Mouse (Mus musculus) brain, adult 2 months (tissue): Measurements from ENCODE around the gene Crebl2.

Source experiments
- DNase-seq: peaks from one replicate; pipeline ENCODE4 v3.0.0; 2011; ENCODE audit warnings: low read depth, low spot score

Crebl2 gene

GRCm38 (mm10) chr6:134820411-134820810, 9.5 kb upstream of the Crebl2 start:
- no peak for DNase-seq

DNA sequence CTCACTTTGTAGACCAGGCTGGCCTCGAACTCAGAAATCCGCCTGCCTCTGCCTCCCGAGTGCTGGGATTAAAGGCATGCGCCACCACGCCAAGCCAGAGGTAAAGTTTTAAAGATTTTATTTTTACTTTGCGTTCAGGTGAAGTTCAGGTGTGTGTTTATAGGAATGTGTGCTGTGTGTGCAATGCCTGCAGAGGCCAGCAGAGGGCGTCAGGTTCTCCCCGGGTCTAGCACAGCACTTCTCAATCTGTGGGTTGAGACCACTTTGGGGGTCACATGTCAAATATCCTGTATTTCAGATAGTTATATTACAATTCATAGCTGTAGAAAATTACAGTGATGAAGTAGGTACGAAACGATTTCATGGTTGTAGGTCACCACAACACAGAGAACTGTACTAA, 7.1 kb upstream of the Crebl2 start:
- no peak for DNase-seq

- DNase-seq: peak; percentile 40
Measured at GRCm38 (mm10) chr6:134830776-134831175, 822 bp downstream of the Crebl2 start.

GRCm38 (mm10) chr6:134834585-134835251, 4.8 kb downstream of the Crebl2 start:
- DNase-seq: no peak

GRCm38 (mm10) chr6:134838111-134838510, 8.2 kb downstream of the Crebl2 start:
- no peak for DNase-seq

- no peak for DNase-seq
Measured at GRCm38 (mm10) chr6:134840346-134840745, 10.4 kb downstream of the Crebl2 start.

GRCm38 (mm10) chr6:134845726-134846125, 15.8 kb downstream of the Crebl2 start:
- no peak for DNase-seq

DNA sequence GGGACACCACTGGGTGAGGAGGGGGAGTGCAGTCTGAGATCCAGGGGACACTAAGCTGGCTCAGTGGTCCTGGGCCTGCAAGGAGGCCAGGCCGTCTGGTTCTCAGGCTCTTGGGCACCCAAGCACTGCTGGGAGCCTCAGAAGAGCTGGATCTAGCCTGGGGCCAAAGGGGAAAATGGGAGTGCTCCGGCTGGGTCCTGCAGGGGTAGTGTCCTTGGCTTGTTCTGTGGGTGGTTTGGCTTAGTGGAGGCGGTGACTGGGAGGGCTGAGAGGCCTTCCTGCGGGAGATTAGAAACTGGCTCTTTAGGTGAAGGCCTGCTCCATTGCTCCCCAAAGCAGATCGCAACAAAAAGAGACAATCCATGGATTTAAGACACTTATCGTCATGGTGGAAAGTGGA, 16.4 kb downstream of the Crebl2 start:
- DNase-seq: no peak

DNA sequence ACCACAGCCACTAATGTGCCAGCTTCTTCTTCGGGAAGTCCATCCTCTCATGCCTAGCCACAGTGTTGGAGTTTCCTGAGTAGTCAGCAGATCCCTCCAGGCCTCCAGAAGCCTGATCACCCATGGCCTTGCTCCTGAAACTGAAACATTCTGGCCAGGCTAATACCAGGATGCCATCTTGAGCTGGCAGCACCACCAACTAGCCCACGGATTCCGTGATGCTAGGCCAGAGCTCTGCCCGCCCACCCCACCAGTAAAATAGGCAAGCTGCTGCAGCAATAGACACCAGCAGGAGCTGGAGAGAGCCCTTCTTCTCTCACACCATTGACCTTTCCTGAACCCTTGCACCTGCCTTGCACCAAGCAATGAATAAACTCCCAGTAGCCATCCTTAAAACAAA, 17.6 kb downstream of the Crebl2 start:
- DNase-seq: peak; percentile 44

GRCm38 (mm10) chr6:134848197-134848890, 18.4 kb downstream of the Crebl2 start:
- peak; percentile 77 for DNase-seq

- DNase-seq: no peak
Measured at GRCm38 (mm10) chr6:134849461-134849860, 19.5 kb downstream of the Crebl2 start.

DNA sequence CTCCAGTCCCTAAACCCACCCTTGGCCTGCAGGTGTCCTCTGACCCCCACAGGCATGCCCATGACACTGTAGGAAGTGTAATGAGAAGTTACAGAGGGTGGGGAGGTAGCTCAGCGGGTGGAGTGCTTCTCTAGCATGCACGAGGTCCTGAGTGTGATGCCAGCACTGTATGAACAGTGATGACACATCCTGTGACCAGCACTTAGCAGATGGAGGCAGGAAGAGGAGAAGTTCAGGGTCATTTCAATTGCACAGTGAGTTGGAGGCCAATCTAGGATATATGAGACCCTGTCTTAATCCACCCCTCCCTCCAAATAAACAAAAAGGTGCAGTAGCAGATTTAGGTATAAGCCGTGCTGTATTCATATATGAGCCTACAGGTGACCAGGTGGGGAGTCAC, 20.0 kb downstream of the Crebl2 start:
- no peak for DNase-seq

- no peak for DNase-seq
Measured at GRCm38 (mm10) chr6:134854782-134855181, 24.8 kb downstream of the Crebl2 start.

GRCm38 (mm10) chr6:134855926-134856325, 26.0 kb downstream of the Crebl2 start:
- no peak for DNase-seq

GRCm38 (mm10) chr6:134859021-134859420, 29.1 kb downstream of the Crebl2 start:
- no peak for DNase-seq

GRCm38 (mm10) chr6:134860275-134860674, 30.3 kb downstream of the Crebl2 start:
- DNase-seq: no peak

GRCm38 (mm10) chr6:134861386-134861785, 31.4 kb downstream of the Crebl2 start:
- DNase-seq: no peak

- DNase-seq: peak; percentile 50
Measured at GRCm38 (mm10) chr6:134862671-134863104, 32.7 kb downstream of the Crebl2 start.

GRCm38 (mm10) chr6:134863146-134863545, 33.2 kb downstream of the Crebl2 start:
- peak; percentile 96 for DNase-seq

DNA sequence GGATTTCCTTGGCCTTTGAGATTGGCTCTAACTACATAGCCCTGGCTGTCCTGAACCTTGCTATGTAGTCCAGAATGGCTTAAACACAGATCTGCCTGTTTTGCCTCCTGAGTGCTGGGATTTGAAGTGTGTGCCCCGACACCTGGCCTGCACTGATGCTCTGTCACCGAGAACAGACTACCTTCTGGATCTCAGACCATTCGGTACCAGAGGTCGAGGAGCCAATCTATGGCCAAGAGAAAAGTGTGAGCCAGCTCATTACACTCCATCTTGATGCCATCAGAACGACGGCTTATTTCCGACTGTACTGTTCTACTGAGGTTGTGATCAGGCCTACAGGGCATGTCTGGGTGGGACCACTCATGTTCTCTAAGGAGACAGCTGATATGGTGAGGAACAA, 36.2 kb downstream of the Crebl2 start:
- no peak for DNase-seq

- no peak for DNase-seq
Measured at GRCm38 (mm10) chr6:134867325-134867724, 37.4 kb downstream of the Crebl2 start.

GRCm38 (mm10) chr6:134870209-134870742, 40.3 kb downstream of the Crebl2 start:
- DNase-seq: no peak

DNA sequence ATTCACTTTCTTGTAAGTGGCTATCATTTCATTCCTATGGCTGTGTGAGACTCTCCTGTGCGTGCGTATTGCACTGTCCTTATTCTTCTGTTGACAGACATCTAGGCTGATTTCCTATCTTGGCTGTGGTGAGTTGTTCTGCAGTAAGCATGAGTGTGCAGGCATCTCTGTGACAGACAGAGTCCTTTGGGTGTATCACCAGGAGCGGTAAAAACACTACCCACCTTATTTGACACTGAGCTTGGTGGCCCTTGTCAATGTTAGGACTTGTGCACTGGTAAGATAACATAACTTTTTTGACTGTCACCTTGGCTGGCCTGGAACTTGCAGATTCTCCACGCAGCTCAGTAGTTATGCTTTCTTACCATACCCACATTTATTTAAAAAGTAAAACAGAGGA, 40.9 kb downstream of the Crebl2 start:
- DNase-seq: no peak
